ENCODE assay signal across 8 mouse cellular contexts in genomic region chr8:84723571-84723900, GRCm38 (mm10). TPM values are rescaled to one million over a fixed set of nuclear protein-coding genes. Genes with fewer than 3 reads are reported as not detected.
DNase-seq lines count a peak whose midpoint lies in the region; ATAC-seq and TF ChIP-seq lines count a peak whose summit lies in the region.

No protein-coding gene starts in this region.

- no peak for TF ChIP-seq CTCF in gastrocnemius, adult 2 months (IDR thresholded peaks at IDR 0.05)
- TF ChIP-seq CTCF in ES-Bruce4 (IDR thresholded peaks at IDR 0.05; ENCODE audit: low read depth, low read length): no peak
- TF ChIP-seq CTCF in heart, postnatal 0 days (IDR thresholded peaks at IDR 0.05; ENCODE audit: low read depth): no peak

- TF ChIP-seq POLR2A in ES-Bruce4 (IDR thresholded peaks at IDR 0.05; ENCODE audit: insufficient read depth, low read length): no peak
- TF ChIP-seq POLR2A in limb, embryonic 14.5 days (IDR thresholded peaks at IDR 0.05; ENCODE audit: borderline replicate concordance, extremely low read depth, insufficient read depth, insufficient read length): no peak

- ATAC-seq in heart, postnatal 0 days (ENCODE audit: insufficient read depth, low read depth): no peak
- ATAC-seq in limb, embryonic 14.5 days (ENCODE audit: low FRiP score, low read depth): no peak
- no peak for ATAC-seq in neural tube, embryonic 14.5 days (ENCODE audit: low read depth)

- no peaks in the 10 kb centered on the region for H3K27me3 ChIP-seq in ES-Bruce4 (ENCODE audit: control insufficient read depth, insufficient read depth, low read length, poor library complexity, severe bottlenecking)
- no peaks in the 10 kb centered on the region for H3K27me3 ChIP-seq in heart, postnatal 0 days (ENCODE audit: control insufficient read depth, insufficient read depth, low read length)
- no peaks in the 10 kb centered on the region for H3K27me3 ChIP-seq in limb, embryonic 14.5 days (ENCODE audit: control insufficient read depth, insufficient read depth, low read length)
- no peaks in the 10 kb centered on the region; the same call in 1 of the 2 replicates for H3K27me3 ChIP-seq in neural tube, embryonic 14.5 days (ENCODE audit: control insufficient read depth, insufficient read depth, low read length)

- H3K9ac ChIP-seq in ES-Bruce4 (ENCODE audit: low read depth, poor library complexity, severe bottlenecking): peak overlapping the region; percentile 15; the same call in 1 of the 2 replicates
- H3K9ac ChIP-seq in heart, postnatal 0 days (replicated peaks; ENCODE audit: low read depth, low read length): peak overlapping the region; percentile 30; the same call in 1 of the 2 replicates
- H3K9ac ChIP-seq in limb, embryonic 14.5 days (ENCODE audit: low read depth, low read length, severe bottlenecking): peak overlapping the region; percentile 46
- no peak overlapping the region for H3K9ac ChIP-seq in neural tube, embryonic 14.5 days (replicated peaks; ENCODE audit: low read depth, low read length)

- no peak for TF ChIP-seq EP300 in ES-Bruce4 (IDR thresholded peaks at IDR 0.05; ENCODE audit: insufficient read depth, low read depth, low read length)
- no peak; the same call in 1 of the 2 replicates for TF ChIP-seq EP300 in heart, postnatal 0 days (IDR thresholded peaks at IDR 0.05; ENCODE audit: low read depth)

- H3K9me3 ChIP-seq in ES-Bruce4 (replicated peaks; ENCODE audit: control insufficient read depth, insufficient read depth, low read length, poor library complexity, severe bottlenecking): no peaks in the 10 kb centered on the region
- no peaks in the 10 kb centered on the region for H3K9me3 ChIP-seq in heart, postnatal 0 days (replicated peaks; ENCODE audit: control insufficient read depth, low read length)
- no peaks in the 10 kb centered on the region for H3K9me3 ChIP-seq in limb, embryonic 14.5 days (ENCODE audit: control insufficient read depth, low read length)
- H3K9me3 ChIP-seq in neural tube, embryonic 14.5 days (ENCODE audit: control insufficient read depth, low read length): no peaks in the 10 kb centered on the region

- DNase-seq in gastrocnemius, adult 2 months: peak; percentile 71
- no peak for DNase-seq in gastrocnemius, adult 8-10 months (ENCODE audit: low spot score in 2 of 2)
- DNase-seq in heart, postnatal 0 days (ENCODE audit: low spot score): no peak
- DNase-seq in limb, embryonic 14.5 days (ENCODE audit: low spot score): no peak
- no peak for DNase-seq in left cerebral cortex, postnatal 4 days
- no peak for DNase-seq in retina, postnatal 1 day

- peak overlapping the region; percentile 27 for H3K4me2 ChIP-seq in heart, postnatal 0 days (ENCODE audit: low read depth, low read length)
- H3K4me2 ChIP-seq in limb, embryonic 14.5 days (replicated peaks; ENCODE audit: low read depth, low read length, severe bottlenecking): peak overlapping the region; percentile 46
- H3K4me2 ChIP-seq in neural tube, embryonic 14.5 days (ENCODE audit: low read depth, low read length): no peak overlapping the region

- H3K36me3 ChIP-seq in ES-Bruce4 (ENCODE audit: control insufficient read depth, insufficient read depth, low read length, poor library complexity, severe bottlenecking): no peaks in the 10 kb centered on the region
- H3K36me3 ChIP-seq in heart, postnatal 0 days (replicated peaks; ENCODE audit: control insufficient read depth, insufficient read depth, low read length): peaks cover 39% of the 10 kb centered on the region
- peaks cover 84% of the 10 kb centered on the region for H3K36me3 ChIP-seq in limb, embryonic 14.5 days (ENCODE audit: control insufficient read depth, insufficient read depth, low read length)
- H3K36me3 ChIP-seq in neural tube, embryonic 14.5 days (ENCODE audit: control insufficient read depth, insufficient read depth, low read length): no peaks in the 10 kb centered on the region

- peak overlapping the region; percentile 96 for H3K27ac ChIP-seq in gastrocnemius, adult 2 months
- H3K27ac ChIP-seq in ES-Bruce4 (ENCODE audit: insufficient read depth, low read length): no peak overlapping the region
- H3K27ac ChIP-seq in heart, postnatal 0 days (ENCODE audit: low read depth): peak overlapping the region; percentile 85
- H3K27ac ChIP-seq in limb, embryonic 14.5 days (replicated peaks; ENCODE audit: low read depth, low read length): peak overlapping the region; percentile 97
- H3K27ac ChIP-seq in neural tube, embryonic 14.5 days (ENCODE audit: low read depth, low read length): peak overlapping the region; percentile 81

- H3K4me3 ChIP-seq in gastrocnemius, adult 2 months: peak overlapping the region; percentile 55
- peak overlapping the region; percentile 8 for H3K4me3 ChIP-seq in ES-Bruce4 (ENCODE audit: low read depth, low read length)
- no peak overlapping the region for H3K4me3 ChIP-seq in heart, postnatal 0 days (ENCODE audit: low read depth, low read length)
- peak overlapping the region; percentile 16 for H3K4me3 ChIP-seq in limb, embryonic 14.5 days (replicated peaks; ENCODE audit: low read length)
- no peak overlapping the region for H3K4me3 ChIP-seq in neural tube, embryonic 14.5 days (ENCODE audit: low read depth, low read length)

- intact Hi-C loops in gastrocnemius, adult 2 months (cut with DNase I): no loop called here
- intact Hi-C loops in left cerebral cortex, postnatal 4 days (cut with DNase I): no loop called here

- peaks cover 10% of the 10 kb centered on the region for H3K4me1 ChIP-seq in ES-Bruce4 (ENCODE audit: control insufficient read depth, insufficient read depth, low read length)
- peaks cover 42% of the 10 kb centered on the region for H3K4me1 ChIP-seq in heart, postnatal 0 days (ENCODE audit: control insufficient read depth, insufficient read depth)
- peaks cover 62% of the 10 kb centered on the region for H3K4me1 ChIP-seq in limb, embryonic 14.5 days (ENCODE audit: control insufficient read depth, insufficient read depth, low read length)
- H3K4me1 ChIP-seq in neural tube, embryonic 14.5 days (ENCODE audit: control insufficient read depth, insufficient read depth, low read length): peaks cover 24% of the 10 kb centered on the region

- 40% methylated on average over 7 of the region's 7 CpGs for WGBS in heart, postnatal 0 days
- 11% methylated on average over 7 of the region's 7 CpGs for WGBS in limb, embryonic 14.5 days
- WGBS in neural tube, embryonic 14.5 days: 47% methylated on average over 7 of the region's 7 CpGs

RNA-seq across cellular contexts. Expression of gene G430095P16Rik, which starts 0.7 kb away (rescaled TPM):
- total RNA-seq in gastrocnemius, adult 2 months (2021): under 1 TPM; 0.36 to 0.78 TPM
- total RNA-seq in gastrocnemius, adult 8-10 months (2022): under 1 TPM in 3 of 4 experiments, not detected in 1; 0.43 to 0.56 (median 0.48) TPM
- not detected in 2 replicates for polyA plus RNA-seq in ES-Bruce4 (2011; ENCODE audit: insufficient read depth, insufficient read length, low read depth, missing spikeins)
- 1.0 TPM in 1 of 2 replicates, not detected in the other for total RNA-seq in heart, postnatal 0 days (2014; rRNA removed; ENCODE audit: low replicate concordance)
- 3.0 and 3.1 TPM in 2 replicates for polyA plus RNA-seq in heart, postnatal 0 days (2015; fragmentation: Nextera tagmentation; extraction: Ambion mirVana)
- 4.3 and 4.8 TPM in 2 replicates for polyA plus RNA-seq in limb, embryonic 14.5 days (2012; rRNA removed)
- 5.7 and 6.0 TPM in 2 replicates for polyA plus RNA-seq in limb, embryonic 14.5 days (2014; fragmentation: Nextera tagmentation; extraction: Ambion mirVana)
- polyA plus RNA-seq in neural tube, embryonic 14.5 days (2014; fragmentation: Nextera tagmentation; extraction: Ambion mirVana): 0.76 and 1.8 TPM in 2 replicates
- total RNA-seq in left cerebral cortex, postnatal 4 days (2021): not detected

RNA-seq across cellular contexts. Expression of gene Lyl1, which starts 22.3 kb away (rescaled TPM):
- total RNA-seq in gastrocnemius, adult 2 months (2021): 1 to 10 TPM; 1.1 to 1.3 TPM
- 1 to 10 TPM in 1 of 4 experiments, under 1 TPM in 3; 0.51 to 1.8 (median 0.57) TPM for total RNA-seq in gastrocnemius, adult 8-10 months (2022)
- not detected in 2 replicates for polyA plus RNA-seq in ES-Bruce4 (2011; ENCODE audit: insufficient read depth, insufficient read length, low read depth, missing spikeins)
- total RNA-seq in heart, postnatal 0 days (2014; rRNA removed; ENCODE audit: low replicate concordance): 4.4 and 4.8 TPM in 2 replicates
- polyA plus RNA-seq in heart, postnatal 0 days (2015; fragmentation: Nextera tagmentation; extraction: Ambion mirVana): 8.7 and 9.8 TPM in 2 replicates
- polyA plus RNA-seq in limb, embryonic 14.5 days (2012; rRNA removed): 7.1 and 7.6 TPM in 2 replicates
- polyA plus RNA-seq in limb, embryonic 14.5 days (2014; fragmentation: Nextera tagmentation; extraction: Ambion mirVana): 5.6 and 6.2 TPM in 2 replicates
- polyA plus RNA-seq in neural tube, embryonic 14.5 days (2014; fragmentation: Nextera tagmentation; extraction: Ambion mirVana): 1.3 and 3.6 TPM in 2 replicates
- 1 to 10 TPM; 3.0 to 3.3 TPM for total RNA-seq in left cerebral cortex, postnatal 4 days (2021)

RNA-seq across cellular contexts. Expression of gene Nacc1, which starts 35.9 kb away (rescaled TPM):
- total RNA-seq in gastrocnemius, adult 2 months (2021): 10 to 100 TPM; 18.7 to 24.3 TPM
- total RNA-seq in gastrocnemius, adult 8-10 months (2022): 10 to 100 TPM; 17.6 to 26.4 (median 20.7) TPM
- 89.7 and 97.9 TPM in 2 replicates for polyA plus RNA-seq in ES-Bruce4 (2011; ENCODE audit: insufficient read depth, insufficient read length, low read depth, missing spikeins)
- 68.0 and 83.6 TPM in 2 replicates for total RNA-seq in heart, postnatal 0 days (2014; rRNA removed; ENCODE audit: low replicate concordance)
- 6.2 and 6.9 TPM in 2 replicates for polyA plus RNA-seq in heart, postnatal 0 days (2015; fragmentation: Nextera tagmentation; extraction: Ambion mirVana)
- 68.8 and 86.2 TPM in 2 replicates for polyA plus RNA-seq in limb, embryonic 14.5 days (2012; rRNA removed)
- polyA plus RNA-seq in limb, embryonic 14.5 days (2014; fragmentation: Nextera tagmentation; extraction: Ambion mirVana): 18.5 and 19.8 TPM in 2 replicates
- 15.3 and 16.6 TPM in 2 replicates for polyA plus RNA-seq in neural tube, embryonic 14.5 days (2014; fragmentation: Nextera tagmentation; extraction: Ambion mirVana)
- total RNA-seq in left cerebral cortex, postnatal 4 days (2021): 10 to 100 TPM; 68.4 to 72.1 TPM

RNA-seq across cellular contexts. Expression of gene Trmt1, which starts 37.4 kb away (rescaled TPM):
- 10 to 100 TPM; 45.6 to 57.5 TPM for total RNA-seq in gastrocnemius, adult 2 months (2021)
- 10 to 100 TPM; 44.9 to 73.7 (median 53.5) TPM for total RNA-seq in gastrocnemius, adult 8-10 months (2022)
- polyA plus RNA-seq in ES-Bruce4 (2011; ENCODE audit: insufficient read depth, insufficient read length, low read depth, missing spikeins): 77.6 and 79.8 TPM in 2 replicates
- 98.3 and 116 TPM in 2 replicates for total RNA-seq in heart, postnatal 0 days (2014; rRNA removed; ENCODE audit: low replicate concordance)
- polyA plus RNA-seq in heart, postnatal 0 days (2015; fragmentation: Nextera tagmentation; extraction: Ambion mirVana): 28.4 and 29.5 TPM in 2 replicates
- polyA plus RNA-seq in limb, embryonic 14.5 days (2012; rRNA removed): 144 and 158 TPM in 2 replicates
- polyA plus RNA-seq in limb, embryonic 14.5 days (2014; fragmentation: Nextera tagmentation; extraction: Ambion mirVana): 71.0 and 71.7 TPM in 2 replicates
- polyA plus RNA-seq in neural tube, embryonic 14.5 days (2014; fragmentation: Nextera tagmentation; extraction: Ambion mirVana): 59.8 and 70.2 TPM in 2 replicates
- 100 to 1,000 TPM; 110 to 112 TPM for total RNA-seq in left cerebral cortex, postnatal 4 days (2021)

Comparison
In these comparisons a context has a peak if more than half of its experiments do, and no peak if none do; other contexts are left out.
1. H3K4me3 ChIP-seq: peak in gastrocnemius, adult 2 months (single experiment), ES-Bruce4 (single experiment) and limb, embryonic 14.5 days (single experiment); none in heart, postnatal 0 days (single experiment) and neural tube, embryonic 14.5 days (single experiment).